Mouse (Mus musculus): ENCODE data around the gene Ipp. TPM values are rescaled to one million over a fixed set of nuclear protein-coding genes. Genes with fewer than 3 reads are reported as not detected.

Gene Ipp
- polyA plus RNA-seq, 1 experiment = 6.9 TPM

DNA sequence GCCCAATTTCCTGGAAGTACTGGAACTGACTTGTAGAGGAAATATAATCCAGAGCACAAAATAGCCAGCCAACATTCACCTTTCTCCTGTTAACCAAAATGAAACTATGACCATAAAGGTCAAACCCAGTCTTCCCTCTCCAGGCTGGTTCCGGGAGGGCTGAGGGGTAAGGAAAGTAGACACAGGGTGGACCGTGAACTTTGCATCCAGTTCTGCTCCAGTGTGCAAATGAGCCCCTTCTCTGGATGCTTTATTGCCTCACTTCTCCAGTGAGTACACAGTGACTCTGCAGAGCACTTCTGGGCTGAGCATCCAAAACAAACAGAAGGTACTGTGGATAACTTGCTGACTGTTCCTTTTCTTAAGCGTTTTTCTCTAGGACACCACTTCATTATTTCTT lies 7.4 kb upstream of the Ipp start:
- no peak for DNase-seq (ENCODE audit: low read depth)
- TF ChIP-seq CTCF (IDR thresholded peaks at IDR 0.05; ENCODE audit: borderline replicate concordance, extremely low read depth, insufficient read depth, insufficient read length) = no peak
- TF ChIP-seq POLR2A (IDR thresholded peaks at IDR 0.05; ENCODE audit: borderline replicate concordance, extremely low read depth, insufficient read depth, insufficient read length, poor library complexity, severe bottlenecking) = no peak

DNA sequence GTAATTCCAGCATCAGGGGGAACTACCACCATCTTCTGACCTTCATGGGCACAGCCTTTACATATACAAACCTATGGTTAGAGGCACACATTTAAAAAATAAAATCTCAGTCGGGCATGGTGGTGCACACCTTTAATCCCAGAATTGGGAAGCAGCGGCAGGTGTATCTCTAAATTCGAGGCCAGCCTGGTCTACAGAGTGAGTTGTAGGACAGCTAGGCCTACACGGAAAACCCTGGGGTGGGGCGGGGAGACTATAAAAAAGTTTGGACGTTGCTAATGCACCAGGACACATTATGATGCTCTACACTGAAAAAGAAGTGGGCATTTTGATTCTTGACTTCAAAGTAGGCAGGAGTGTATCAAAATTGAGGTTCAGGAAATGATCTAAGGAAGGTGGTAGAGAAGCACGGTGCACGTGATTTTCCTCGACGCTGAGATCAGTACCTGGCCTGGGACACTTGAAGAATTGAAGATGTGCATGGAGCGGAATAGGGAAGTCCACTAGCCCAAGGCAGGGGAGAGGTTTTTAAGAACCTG lies 394 bp upstream of the Ipp start:
- DNase-seq (ENCODE audit: low read depth) = no peak
- no peak for TF ChIP-seq POLR2A (IDR thresholded peaks at IDR 0.05; ENCODE audit: borderline replicate concordance, extremely low read depth, insufficient read depth, insufficient read length, poor library complexity, severe bottlenecking)
- TF ChIP-seq CTCF (IDR thresholded peaks at IDR 0.05; ENCODE audit: borderline replicate concordance, extremely low read depth, insufficient read depth, insufficient read length) = no peak

DNA sequence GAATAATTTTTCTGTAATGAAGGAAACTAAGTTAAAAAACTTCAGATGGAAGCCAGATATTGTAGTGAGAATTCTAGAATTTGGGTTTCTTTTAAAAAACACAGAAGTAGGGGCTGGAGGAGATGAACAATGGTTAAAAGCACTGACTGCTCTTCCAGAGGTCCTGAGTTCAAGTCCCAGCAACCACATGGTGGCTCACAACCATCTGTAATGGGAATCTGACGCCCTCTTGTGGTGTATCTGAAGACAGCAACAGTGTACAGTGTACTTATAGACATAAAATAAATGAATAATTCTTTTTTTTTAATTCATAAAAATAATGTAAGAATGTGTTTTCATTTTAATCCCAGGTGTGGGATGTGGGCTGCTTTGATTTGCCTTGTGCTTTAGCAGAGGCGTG lies 23.8 kb downstream of the Ipp start:
- TF ChIP-seq CTCF (IDR thresholded peaks at IDR 0.05; ENCODE audit: borderline replicate concordance, extremely low read depth, insufficient read depth, insufficient read length) (no peak), POLR2A (IDR thresholded peaks at IDR 0.05; ENCODE audit: borderline replicate concordance, extremely low read depth, insufficient read depth, insufficient read length, poor library complexity, severe bottlenecking) (no peak)
- no peak for DNase-seq (ENCODE audit: low read depth)

DNA sequence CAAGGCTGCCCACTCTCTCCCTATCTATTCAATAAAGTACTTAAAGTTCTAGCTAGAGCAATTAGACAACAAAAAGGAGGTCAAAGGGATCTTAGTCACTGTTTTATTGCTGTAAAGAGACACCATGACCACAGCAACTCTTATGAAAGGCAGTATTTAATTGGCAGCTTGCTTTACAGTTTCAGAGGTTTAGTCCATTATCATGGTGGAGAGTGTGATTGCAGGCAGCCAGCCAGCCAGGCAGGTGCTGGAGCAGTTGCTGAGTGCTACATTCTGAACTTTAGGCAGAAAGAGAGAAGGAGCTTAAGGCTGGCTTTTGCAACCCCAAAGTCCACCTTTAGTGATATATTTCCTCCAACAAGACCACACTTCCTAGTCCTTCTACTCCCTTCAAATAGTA lies 29.0 kb downstream of the Ipp start:
- TF ChIP-seq POLR2A (IDR thresholded peaks at IDR 0.05; ENCODE audit: borderline replicate concordance, extremely low read depth, insufficient read depth, insufficient read length, poor library complexity, severe bottlenecking) (no peak), CTCF (IDR thresholded peaks at IDR 0.05; ENCODE audit: borderline replicate concordance, extremely low read depth, insufficient read depth, insufficient read length) (no peak)
- DNase-seq (ENCODE audit: low read depth) = peak; percentile 22

DNA sequence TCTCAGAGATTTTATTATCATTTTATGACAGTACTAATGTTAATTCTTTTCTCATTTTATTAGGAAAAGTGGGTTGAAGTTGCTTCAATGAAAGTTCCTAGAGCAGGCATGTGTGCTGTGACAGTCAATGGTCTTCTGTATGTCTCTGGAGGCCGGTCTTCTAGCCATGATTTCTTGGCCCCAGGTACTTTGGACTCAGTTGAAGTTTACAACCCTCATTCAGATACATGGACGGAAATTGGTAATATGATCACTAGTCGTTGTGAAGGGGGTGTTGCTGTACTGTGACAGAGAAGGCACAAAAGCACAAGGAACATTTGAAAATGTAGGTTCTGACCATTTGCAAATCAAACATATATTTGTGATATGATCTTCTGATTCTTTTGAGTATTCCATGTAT lies 30.4 kb downstream of the Ipp start:
- TF ChIP-seq CTCF (IDR thresholded peaks at IDR 0.05; ENCODE audit: borderline replicate concordance, extremely low read depth, insufficient read depth, insufficient read length) (no peak), POLR2A (IDR thresholded peaks at IDR 0.05; ENCODE audit: borderline replicate concordance, extremely low read depth, insufficient read depth, insufficient read length, poor library complexity, severe bottlenecking) (no peak)
- DNase-seq (ENCODE audit: low read depth) = no peak

DNA sequence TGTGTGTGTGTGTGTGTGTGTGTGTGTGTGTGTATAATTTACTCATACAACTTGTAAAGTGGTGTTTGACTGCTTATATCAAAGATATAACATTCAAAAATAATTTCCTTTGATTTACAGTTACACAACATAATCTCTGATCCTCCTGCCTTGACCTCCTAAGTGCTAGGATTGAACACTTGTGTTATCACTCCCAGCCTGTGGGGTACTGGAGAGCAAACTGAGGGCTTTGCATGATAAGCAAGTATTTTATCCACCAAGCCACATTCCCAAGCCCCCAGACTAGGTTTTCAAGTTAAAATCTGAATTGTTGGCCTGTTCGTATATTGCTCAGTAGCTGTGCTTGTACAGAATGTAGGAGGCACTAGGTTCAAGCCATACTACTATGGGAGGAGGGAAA lies 43.1 kb downstream of the Ipp start:
- TF ChIP-seq POLR2A (IDR thresholded peaks at IDR 0.05; ENCODE audit: borderline replicate concordance, extremely low read depth, insufficient read depth, insufficient read length, poor library complexity, severe bottlenecking) (no peak), CTCF (IDR thresholded peaks at IDR 0.05; ENCODE audit: borderline replicate concordance, extremely low read depth, insufficient read depth, insufficient read length) (no peak)
- no peak for DNase-seq (ENCODE audit: low read depth)

DNA sequence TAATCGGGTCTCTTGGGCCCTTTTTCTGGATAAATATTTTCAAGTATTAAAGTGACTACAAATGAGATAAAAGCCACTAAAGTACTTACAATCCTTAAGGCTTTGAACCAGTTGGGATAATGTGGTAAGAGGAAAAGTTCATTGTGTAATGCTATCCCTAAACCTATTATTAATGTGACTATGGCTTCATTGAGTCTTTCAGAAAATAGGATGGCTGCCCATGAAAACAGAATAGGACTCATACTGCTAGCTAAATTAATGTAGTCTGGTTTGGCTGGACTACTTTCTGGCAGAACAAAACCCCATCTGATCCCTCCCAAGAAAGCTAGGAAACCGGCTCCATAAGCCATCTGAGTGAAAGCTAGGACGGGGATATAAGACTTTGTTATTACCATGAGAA lies 45.7 kb downstream of the Ipp start:
- TF ChIP-seq CTCF (IDR thresholded peaks at IDR 0.05; ENCODE audit: borderline replicate concordance, extremely low read depth, insufficient read depth, insufficient read length) (no peak), POLR2A (IDR thresholded peaks at IDR 0.05; ENCODE audit: borderline replicate concordance, extremely low read depth, insufficient read depth, insufficient read length, poor library complexity, severe bottlenecking) (no peak)

DNA sequence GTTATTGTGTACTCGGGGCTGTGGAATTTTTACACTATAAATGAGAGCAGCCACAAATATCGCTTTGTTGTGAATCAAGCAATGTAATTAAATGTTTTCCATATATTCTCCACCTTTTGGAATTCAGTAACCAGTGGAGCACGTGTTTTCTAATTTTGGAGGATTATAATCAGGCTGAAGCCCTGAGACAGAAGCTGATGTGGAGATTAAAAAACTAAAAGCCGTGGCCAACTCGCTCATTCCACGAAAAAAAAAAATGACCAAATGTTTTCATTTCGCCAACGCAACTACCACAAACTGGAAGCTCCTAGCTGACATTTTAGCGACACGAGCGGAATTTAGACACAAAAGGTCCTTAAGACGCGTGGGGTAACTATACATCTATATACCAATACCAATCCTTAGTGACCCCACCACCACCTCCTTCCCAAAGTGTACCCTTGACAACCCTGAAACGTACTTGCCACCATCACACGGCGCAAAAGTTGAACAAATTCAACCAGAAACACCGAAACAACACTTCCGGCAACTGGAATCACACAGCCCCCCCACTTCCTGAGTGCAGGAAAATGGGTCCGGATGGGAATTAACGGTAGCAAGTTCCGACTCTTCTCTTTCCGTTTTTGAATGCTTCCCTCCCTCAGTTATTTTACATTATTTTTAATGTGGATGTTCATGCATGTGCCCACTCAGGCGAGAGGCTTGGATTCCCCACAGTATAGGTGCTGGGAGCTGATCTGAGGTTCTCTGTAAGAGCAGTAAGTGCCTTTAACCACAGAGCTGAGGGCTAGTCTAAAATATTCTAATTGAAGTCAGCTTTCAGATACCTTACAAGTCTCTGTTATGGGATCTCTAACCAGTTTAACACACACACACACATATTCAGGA lies 48.3 kb downstream of the Ipp start, which contains the start of gene Tmem69:
Gene Tmem69 (minus strand): TSS at position 524 of the 888 bp plus-strand sequence.
- TF ChIP-seq POLR2A (IDR thresholded peaks at IDR 0.05; ENCODE audit: borderline replicate concordance, extremely low read depth, insufficient read depth, insufficient read length, poor library complexity, severe bottlenecking) = no peak
- no peak for TF ChIP-seq CTCF (IDR thresholded peaks at IDR 0.05; ENCODE audit: borderline replicate concordance, extremely low read depth, insufficient read depth, insufficient read length)
- peak; percentile 95 for DNase-seq (ENCODE audit: low read depth)

More for the DNA sequence above, 45.7 kb downstream of the Ipp start:
- no peak for DNase-seq (ENCODE audit: low read depth)

DNA sequence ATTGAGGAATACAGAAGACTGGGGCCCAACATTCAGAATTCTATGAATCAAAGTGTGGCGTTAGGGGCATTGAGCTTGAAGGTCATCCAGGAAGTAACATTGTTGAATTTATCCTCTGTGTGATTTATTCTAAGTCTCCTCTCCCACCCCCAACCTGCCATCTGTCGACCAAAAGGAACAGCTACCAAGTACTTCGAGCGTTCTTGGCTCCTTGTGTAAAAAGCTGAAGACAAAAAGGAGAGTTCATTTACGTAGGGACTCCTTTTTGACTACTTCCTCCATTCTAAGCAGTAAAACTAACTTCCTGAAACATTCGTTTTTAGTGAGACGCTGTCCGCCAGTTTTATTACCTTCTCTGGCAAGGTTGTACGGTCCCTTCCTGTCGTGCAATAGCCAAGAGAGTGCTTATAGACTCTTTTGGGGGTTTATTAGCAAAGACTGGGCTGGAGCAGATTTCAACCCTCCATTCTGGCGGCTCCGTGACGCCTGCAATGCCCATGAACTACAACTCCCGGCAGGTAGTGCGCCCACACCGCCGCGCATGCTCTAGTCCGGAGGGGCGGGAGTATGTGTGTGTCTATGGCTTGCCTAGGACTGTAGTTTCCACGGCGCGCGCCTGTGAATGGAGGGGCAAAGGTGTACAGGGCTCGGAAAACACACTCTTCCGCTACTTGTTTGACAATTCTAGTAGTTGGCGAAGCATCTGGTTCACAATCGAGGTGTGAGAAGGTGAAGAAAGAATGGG lies 49.4 kb downstream of the Ipp start:
- peak; percentile 98 for DNase-seq (ENCODE audit: low read depth)
- TF ChIP-seq POLR2A (IDR thresholded peaks at IDR 0.05; ENCODE audit: borderline replicate concordance, extremely low read depth, insufficient read depth, insufficient read length, poor library complexity, severe bottlenecking) (peak; percentile 66; the same call in 1 of the 2 replicates), CTCF (IDR thresholded peaks at IDR 0.05; ENCODE audit: borderline replicate concordance, extremely low read depth, insufficient read depth, insufficient read length) (no peak)

DNA sequence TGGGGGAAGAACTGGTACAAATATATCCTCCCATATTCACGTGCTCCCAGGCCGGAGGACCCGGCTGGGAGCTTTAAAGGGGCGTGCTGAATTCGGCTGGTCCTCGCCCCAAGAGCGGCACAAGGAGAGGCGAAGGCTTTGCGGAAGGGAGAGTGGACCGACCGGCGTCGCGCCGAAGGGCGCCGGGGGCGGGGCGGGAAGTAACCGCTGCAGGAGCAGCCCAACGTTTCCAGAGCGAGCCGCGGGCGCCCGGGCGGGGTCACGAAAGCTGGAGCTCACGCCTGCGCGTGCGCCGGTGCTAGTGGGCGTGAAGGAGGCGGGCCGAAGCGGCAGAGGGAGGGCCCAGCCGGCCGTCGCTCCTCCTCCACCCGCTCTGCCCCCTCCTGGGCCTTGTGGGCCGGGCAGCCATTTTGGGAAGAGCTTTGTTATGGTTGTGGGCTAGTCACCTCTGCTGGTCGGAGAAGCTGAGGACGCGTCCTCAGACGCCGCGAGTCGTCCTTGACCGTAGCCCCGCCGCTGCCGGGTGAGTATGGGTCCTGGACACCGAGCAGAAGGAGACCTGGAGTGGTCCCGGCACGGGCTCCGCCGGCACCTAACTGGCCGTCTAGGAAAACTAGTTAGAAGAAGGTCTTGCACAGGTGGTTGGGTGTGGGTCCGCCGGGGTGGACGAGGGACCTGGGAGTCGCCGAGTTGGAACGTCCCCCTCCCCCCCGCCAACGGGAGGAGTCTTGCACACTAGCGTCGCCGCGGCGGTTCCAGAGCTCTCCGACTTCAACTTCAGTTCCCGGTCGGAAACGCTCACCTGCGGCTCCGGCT lies 50.2 kb downstream of the Ipp start, which contains the start of gene Gpbp1l1:
Gene Gpbp1l1 (plus strand): TSS at position 353 of the 816 bp plus-strand sequence.
- TF ChIP-seq POLR2A (IDR thresholded peaks at IDR 0.05; ENCODE audit: borderline replicate concordance, extremely low read depth, insufficient read depth, insufficient read length, poor library complexity, severe bottlenecking) (peak; percentile 75), CTCF (IDR thresholded peaks at IDR 0.05; ENCODE audit: borderline replicate concordance, extremely low read depth, insufficient read depth, insufficient read length) (peak; percentile 18; the same call in 1 of the 2 replicates)
- DNase-seq (ENCODE audit: low read depth) = peak; percentile 99
